Mouse (Mus musculus) layer of hippocampus, postnatal 36 days (tissue): ENCODE results near the gene Ptprt. TPM values are rescaled to one million over a fixed set of nuclear protein-coding genes. Genes with fewer than 3 reads are reported as not detected.

Experiments
- DNase-seq, 2 experiments: peaks; one replicate each; pipeline ENCODE4 v3.0.0; 2022
- total RNA-seq, 2 experiments: library from RNA; stranded (reverse); gene quantifications; 2 replicates each; pipeline ENCODE4 v1.2.3; 2021

Gene Ptprt
- total RNA-seq, 2 experiments from 2014 or later = 45.6 to 51.9 TPM

DNA sequence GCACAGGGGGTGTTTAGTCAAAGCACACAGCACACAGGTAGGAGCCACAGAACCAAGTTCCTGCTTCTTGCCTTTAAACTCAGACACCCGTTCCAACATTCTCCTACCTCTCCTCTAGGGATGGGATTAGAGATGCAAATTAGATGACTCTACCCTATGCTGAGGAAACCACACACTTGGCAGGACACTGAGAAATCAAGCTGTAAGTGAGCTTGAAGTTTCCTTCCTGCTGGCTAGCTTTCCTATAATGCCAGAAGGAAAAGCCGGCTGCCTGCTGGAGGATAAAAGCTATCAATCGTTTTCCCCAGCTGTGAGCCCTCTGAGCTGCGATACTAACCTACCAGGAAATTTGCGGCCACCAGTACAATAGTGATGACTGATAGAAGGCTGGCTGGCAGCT lies 999.0 kb downstream of the Ptprt start:
- DNase-seq = no peak

DNA sequence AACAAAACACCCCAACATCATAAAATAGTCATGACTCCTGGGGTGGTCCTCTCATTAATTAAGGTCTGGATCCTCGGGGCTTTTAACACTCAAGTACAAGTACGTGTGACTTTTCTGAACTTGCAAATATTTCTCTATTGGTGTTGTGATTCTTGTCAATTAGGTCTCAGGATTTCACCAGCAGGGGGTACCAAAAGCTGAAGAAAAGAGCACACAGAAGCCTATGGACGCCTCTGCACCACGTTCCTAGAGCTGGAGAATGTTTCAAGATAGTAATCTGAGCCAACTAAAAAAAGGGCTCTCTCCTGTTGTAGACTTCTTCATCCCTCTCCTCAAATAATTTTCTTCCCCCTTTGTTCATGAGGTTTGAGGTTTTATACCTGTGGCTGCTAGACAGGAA lies 1000.1 kb downstream of the Ptprt start:
- no peak for DNase-seq

DNA sequence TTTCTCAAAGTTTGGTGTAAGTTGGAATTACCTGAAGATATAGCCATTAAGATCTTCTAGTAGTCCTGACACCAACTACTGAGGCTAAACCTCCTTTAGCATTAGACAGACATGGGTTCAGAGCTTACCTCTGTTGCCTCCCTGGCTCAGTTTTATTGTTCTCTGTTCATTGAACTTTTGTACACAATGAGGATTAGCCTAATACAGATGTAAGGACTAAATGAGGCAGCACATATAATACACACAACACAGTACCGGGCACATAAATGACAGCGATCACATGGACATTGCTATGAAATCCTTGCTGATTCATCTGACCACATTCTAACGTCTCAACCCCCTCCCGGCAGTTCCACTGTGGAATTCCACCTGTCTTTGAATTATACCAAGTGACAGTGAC lies 1003.9 kb downstream of the Ptprt start:
- no peak for DNase-seq

DNA sequence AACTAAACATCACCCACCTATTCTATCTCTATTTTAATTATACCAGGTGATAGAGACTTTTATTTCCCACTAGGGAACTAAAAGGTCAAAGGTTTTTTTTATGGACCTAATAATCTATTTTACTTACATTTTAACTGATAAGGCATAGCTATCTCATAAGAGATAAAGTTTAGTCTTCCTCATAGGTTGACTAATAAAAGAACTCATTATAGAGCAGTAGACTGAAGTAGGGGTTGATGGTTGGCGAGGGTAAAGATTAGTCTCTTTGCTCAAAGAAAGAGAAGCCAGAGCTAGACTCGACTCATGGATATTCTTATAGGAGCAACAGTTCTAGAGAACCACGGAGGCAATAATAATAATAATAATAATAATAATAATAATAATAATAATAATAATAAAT lies 1004.3 kb downstream of the Ptprt start:
- DNase-seq = no peak

DNA sequence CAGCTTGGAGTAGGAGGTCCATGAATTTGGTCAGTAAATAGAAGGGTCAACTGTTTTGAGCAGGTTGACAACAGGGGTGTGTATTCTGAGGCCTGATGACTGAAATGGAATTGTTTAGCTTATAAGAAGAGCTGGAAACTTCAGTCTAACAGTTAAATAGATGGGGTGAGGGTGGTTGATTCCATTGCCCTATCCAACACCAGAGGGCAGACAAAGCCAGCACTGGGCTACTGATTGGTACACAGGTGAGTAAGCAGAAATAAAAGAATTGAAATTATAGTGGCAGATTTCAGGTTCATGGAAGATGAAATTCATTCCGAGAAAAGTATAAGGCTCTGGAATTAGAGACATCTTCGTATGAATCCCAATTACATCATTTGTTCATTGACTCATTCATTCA lies 1020.1 kb downstream of the Ptprt start:
- no peak for DNase-seq

DNA sequence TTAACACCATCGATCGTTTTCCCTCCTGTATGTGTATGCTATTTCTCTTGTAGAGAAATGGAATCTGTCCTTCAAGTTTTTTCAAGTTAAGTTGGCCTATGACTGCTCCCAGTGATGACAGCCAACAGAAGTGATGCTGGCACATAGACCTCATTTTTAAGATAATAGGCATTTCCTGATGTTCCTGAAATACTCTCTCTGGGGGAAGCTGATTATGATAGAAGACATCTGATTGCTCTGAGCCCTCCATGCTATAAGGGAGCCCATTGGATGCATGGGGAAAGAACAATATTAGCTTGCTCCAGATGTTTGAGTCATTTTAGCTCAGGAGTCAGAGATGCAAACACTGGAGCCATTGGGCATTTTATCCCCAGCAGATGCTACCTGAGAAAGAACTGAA lies 1026.9 kb downstream of the Ptprt start:
- no peak for DNase-seq

DNA sequence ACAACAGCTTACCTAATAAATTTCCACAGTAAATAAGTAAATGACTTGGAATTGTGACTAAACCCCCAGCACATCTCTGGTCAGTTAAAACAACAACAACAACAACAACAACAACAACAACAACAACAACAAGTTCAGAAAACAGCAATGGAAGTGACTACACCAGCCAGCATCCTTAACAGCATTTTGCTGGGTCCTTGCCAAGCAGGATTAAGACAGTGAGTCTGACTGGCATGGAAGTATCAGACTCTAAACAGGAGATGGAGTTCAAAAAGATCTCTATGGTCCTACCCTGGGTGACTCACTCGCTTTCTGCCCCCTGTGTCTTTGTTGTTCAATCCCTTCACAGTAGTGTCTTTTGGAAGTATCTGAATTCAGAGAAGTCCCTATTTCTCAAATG lies 1035.1 kb downstream of the Ptprt start:
- no peak for DNase-seq

DNA sequence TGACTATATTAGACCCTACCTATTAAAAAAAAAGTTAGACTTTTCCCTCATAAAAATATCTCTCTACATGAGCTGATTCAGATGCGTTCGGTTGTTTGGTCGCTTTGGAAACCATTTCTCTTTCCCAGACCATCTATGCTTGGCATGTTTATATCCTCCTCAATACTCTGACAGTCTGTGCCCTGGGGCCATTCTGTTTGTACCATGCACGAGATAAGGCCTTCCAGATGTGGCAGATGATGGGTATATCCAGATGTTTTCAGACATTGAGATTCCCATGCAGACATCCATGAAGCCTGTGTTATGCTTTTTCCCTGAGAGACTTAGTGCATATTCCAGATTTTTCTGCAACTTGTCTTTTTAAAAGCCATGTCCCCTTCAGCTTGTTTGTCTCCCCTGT lies 1052.5 kb downstream of the Ptprt start:
- DNase-seq = no peak

DNA sequence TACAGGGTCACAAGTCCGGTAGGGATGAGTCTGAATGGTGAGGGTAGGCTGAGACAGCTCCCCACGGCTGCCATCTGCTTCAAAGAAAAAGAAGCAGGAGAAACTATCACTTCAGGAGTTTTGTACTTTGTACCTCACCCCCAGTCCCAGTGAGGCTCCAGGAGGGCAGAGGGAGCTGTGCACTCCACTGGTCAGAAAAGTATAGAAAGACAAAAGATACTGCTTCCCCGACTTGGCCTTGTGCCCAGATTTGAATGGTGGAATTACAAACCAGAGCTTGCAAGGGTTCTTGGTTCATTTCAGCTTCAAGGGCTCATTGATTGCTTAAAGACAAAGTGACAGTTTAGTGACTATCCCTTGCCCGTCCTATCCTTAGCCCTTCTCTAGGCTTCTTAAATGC lies 1053.6 kb downstream of the Ptprt start:
- no peak for DNase-seq

DNA sequence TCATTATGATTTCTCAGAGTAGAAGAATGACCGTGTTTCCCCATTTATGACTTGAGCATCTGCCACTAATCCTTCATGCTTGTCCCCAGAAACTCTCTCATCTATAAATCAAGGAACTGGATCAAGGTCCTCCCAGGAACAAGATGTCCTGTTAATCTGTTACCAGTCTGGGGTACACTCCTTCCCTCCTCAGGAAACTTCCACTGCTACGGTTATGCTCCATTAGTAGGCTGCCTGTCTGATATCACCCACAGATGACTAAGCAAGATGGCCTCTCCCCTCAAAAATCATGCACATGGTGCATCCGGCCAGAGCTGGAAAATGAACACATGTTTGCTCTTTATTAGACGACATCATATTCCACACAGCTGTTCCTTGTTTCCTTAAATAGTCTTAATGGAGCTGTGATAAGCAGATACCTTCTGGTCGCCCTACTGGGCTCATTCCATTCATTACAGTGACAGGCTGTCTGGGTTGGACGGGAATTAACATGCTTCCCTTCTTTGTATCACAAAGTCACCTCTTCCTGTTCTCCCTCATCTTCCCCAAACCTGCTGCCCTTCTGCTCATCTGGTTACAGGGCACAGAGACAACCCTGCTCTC lies 1060.6 kb downstream of the Ptprt start:
- DNase-seq = no peak

DNA sequence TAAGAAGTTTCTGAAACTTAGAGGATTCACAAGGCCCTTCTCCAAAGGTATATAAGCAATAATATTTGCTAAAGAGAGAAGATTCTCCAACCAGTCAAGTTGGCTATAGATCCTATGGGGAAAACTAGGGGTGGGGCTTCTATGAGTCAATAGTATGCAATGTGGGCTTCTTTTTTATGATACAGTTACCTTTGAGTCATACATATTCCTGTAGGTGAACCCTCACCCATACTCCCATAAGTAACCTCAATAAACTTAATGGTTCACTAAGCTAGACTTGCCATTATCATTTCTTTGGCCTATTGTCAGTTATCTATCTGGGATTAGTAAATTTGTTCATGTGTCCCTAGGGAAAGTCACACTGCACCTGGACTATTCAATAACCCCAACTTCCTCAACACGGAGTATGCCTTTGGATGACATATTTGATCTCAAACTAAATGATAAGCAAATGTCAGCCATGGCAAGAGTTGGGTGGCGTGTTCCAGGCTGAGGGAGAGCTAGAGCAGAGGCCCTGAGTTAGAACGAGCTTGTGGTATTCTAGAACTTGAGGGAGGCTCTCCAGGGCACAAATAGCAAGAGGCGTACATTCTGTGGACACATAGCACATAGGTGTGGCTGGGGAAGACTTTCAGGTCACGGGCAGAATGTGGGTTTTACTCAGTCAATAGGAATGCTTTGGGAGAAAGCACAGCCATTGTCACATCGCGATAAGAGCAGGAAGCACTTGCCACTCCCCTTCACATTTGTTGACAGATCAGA lies 1067.4 kb downstream of the Ptprt start:
- DNase-seq = no peak

DNA sequence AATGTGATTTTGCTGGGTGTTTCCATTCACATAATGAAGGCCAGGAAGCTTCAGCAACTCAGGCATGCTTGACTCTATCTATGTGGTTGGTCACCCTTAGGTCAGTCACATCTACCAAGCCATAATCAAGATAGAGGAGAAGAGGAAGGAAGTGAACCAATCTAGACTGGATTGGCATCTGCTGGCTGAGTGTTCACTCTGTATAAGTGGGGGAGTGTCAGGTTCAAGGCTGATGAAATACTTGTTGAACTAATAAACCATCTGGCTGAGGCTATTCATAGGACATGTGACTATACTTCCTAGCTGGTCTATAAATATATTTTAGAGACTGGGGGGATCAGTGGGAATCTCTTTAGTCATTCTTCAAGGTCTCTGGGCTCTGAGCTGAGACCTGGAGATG lies 1086.5 kb downstream of the Ptprt start:
- no peak for DNase-seq

DNA sequence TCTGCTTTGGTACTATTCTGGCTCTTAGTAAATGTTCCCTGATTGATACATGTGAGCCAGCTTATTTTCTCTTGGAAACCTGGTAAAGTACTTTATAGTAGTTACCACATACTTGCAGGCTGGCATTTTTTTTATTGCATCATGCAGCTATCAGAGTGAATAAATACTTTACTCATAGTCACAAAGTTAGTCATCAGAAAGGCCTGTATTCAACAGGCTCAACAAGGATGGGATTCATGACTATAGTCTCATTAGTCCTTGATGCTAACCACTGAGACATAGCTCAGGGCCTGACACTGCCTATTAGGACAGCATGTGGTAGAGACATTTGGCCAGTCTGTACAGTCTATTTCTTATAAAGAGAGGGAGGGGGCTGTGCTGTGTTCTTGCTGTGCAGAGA lies 1088.7 kb downstream of the Ptprt start:
- DNase-seq = no peak

DNA sequence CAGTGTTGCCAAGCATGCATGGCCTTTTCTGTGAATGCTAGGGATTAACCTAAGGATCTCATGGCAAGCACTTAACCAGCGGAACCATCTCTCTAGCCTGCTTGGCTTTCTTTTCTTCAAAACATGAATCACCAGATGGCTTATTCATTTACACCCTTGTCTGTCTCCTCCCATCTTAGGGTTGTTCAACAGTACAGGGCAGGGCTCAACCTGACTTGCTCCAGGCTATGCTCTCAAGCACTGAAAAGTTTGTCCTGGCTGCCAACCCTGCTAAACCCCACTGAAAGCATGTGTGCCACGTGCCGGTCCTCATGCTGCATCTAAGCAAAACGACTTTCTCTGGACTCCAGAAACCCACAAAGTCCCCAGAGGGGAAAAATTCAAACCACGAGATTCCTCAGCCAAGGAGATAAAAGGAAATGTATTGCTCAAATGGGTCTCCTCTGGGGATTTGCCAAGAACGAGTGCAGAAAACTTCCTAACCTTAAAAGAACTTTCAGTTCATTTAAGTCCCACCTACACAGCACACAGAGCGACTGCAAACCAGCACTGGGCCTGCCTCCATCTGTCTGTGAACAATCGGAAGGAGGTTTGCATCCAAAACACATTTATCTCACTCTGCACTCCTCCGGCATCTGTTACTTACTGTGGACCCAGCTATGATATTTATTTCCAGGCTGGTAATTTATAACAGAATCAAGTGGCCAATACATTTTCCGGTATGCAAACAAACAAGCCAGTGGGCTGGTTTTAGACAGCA lies 1090.5 kb downstream of the Ptprt start:
- peak; percentile 20 to 28 for DNase-seq

DNA sequence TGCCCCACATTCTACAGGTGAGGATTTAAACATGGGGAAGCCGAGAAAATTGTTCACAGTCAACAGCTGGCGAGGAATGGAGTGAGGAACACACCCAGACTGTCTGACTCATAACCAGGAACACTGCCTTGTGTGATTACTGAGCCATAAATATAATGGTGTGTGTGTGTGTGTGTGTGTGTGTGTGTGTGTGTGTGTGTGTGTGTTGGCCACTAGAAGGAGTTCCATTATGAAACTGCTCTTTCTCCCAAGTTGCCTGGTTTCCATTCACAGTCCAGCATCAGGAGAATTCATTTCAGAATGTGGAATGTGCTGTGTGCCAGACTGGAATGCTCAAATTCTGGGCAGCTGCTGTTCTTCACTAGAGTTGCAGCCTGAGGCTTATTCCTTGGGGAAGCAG lies 1099.4 kb downstream of the Ptprt start:
- DNase-seq = no peak

DNA sequence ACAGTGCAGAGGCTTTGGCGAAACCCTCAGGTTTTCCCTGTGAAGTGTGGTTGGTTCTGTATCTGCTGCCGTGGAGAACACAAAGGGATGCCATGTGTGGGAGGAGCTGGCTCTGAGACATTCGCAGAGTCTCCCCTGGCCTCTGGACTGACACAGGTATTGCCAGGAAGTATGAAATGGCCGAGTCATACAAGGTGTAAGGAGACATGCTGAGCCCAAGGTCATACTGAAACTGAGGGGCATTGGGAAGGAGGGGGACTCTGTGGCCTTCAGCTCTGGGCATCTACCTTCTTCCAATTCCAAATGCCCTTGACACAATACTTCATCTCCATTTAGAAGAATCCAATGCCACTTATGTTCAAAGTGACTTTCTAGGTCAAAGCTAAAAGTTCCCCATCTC lies 1103.1 kb downstream of the Ptprt start:
- DNase-seq = no peak

DNA sequence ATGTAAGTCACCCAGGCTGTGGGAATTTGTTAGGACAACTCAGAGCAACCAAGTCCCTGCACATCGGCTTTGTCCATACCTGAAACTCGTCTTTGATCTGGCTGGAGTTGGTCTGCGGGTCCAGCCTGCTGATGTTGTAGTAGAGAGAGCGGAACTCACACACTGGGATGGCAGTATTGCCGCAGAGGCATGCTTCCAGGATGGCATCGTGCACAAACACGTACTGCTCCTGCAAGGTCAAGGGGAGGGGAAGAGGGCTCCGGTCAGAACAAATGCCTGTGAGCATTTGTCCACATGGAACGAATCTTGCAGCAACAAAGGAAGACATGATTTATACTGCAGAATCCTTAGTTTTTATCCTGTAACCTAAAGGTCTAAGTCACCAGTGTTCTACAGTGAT lies 1107.3 kb downstream of the Ptprt start:
- no peak for DNase-seq

DNA sequence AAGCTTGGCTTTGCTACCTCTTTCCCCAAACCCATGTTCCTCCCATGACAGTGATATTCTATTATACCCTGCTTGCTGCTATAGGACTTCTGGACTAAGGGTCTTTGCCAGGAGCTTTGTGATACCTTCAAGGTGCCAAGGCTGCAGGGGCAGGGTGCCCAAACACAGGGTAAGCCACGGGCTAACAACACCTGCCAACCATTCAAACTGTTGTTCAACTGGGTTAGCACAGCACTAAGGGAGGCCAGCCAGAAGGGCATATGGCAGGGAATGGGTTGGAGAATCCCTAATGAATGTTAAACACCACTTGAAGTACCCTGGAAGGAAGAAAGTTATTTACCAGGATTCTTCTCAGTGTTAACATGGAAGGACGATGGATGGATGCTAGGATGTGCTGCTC lies 1108.9 kb downstream of the Ptprt start:
- no peak for DNase-seq

DNA sequence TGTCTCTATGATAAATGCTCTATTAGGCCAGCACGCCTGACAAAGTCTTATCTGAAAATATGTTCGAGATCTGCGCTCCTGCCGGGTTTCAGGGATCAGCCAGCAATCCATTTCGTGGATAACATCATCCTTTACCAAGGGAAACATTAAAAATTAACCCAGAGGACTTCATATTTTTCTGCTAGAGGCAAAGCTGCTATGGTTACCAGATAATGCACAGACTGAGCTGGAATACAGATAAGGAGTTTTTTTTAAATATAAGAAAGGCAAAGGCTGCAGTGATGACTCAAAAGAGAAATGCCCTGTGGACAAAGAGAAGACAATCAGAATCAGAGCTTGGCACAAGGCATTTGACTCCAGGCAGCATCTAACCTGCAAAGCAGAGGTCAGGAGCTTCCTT lies 1111.4 kb downstream of the Ptprt start:
- DNase-seq = no peak

DNA sequence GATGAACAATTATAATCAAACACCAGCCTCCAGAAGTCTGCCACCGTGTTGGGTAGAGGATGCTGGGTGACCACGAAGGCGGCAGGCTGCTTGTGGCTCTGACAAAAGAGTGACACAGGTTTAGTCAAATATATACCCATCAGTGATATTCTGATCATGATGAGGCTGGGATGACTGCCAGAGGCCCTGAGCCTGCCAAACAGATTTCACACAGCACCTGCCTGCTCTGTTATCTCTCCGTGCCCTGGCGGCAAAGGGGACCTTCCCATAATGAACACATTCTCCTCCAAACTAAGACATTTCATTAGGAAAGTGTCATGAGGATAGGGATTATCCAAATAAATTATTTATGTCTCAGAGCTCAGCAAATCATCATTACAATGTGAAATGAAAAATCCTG lies 1113.6 kb downstream of the Ptprt start:
- DNase-seq = no peak

DNA sequence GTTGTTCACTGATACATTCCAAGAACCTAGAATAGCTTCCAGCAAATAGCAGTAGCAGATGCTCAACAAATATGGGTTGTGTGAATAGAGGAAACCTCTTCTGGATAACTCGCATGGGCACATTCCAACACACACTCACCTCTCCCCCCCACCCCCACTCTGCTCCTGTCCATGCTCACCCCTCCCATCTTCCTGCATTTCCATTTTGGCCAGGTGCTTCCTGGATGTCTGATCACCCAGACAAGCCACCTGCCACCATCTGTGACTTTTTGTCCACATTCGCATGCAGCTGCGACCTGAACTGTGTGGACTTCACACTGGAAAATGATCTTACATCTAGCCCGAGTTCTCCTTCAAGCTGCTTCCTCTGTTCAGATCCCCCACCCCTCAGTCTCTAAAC lies 1115.5 kb downstream of the Ptprt start:
- no peak for DNase-seq

DNA sequence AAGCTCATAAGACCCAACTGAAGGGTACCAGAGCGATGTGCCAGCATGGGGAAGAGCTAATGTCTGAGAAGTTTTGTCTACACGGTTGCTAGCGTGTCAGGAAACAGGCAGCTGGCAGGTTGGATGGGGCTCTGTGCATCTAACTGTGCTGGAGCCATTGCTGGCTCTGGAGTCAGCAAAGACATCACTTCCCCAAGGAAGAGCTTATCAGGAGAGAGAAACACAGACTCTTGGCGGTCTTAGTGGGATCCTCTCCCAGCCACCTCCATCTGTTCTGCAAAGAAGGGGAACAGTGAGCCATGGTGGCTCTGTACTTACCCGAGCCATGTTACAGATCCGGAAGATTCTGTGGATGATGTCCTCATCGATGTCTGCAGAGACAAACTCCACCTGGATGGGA lies 1126.8 kb downstream of the Ptprt start:
- no peak for DNase-seq

DNA sequence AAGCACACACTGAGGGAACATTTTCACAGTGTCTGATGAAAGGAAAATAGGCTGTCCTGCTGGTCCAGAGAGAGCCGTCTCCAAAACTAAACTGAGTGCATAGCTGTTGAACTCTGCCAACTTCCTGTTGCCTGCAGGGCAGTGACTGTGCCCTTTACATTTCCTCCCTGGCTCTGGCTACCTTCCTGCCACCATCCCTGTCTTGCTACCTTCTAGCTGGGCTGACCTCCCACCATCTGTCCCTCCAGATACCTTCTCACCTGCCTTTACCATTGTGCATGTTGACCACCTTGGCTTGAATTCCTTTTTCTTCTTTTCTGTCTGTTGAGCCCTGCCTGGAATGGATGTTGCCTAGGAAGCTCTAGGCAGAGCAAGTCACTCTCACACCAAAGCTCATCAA lies 1133.8 kb downstream of the Ptprt start:
- DNase-seq = no peak

DNA sequence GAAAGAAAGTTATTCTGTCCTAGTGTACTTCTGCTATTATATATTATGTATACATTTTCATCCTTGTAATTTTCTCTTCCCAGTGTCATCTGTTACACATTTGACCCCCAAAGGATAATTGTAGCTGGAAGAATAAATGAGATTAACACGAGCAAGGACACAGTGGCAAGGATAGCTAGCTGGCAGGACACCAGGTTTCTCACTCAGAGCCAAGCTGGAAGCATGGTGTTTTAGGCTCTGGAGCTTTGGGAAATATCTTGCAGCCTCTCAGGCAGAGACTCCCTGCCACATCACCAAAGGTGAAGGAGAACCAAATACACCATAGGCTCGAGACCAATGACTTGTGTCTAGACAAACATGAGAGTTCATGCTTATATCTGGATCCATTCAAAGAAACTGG lies 1141.3 kb downstream of the Ptprt start:
- no peak for DNase-seq
